Mouse (Mus musculus) cerebellum, postnatal 4 days (tissue): Measurements from ENCODE around the gene Gm49394.
A peak's percentile ranks its signal among the peaks of the same experiment; 100 is the strongest.

Source experiments
- DNase-seq, 2 experiments: peaks; one replicate each; pipeline ENCODE4 v3.0.0; 2022; ENCODE audit warnings: low spot score in 2 of 2, mixed read lengths in 1 of 2

Gene Gm49394

GRCm38 (mm10) chr7:142659181-142659681 lies 10.5 kb downstream of the Gm49394 start:
- no peak for DNase-seq

- no peak for DNase-seq
These were observed 11.0 kb downstream of the Gm49394 start for GRCm38 (mm10) chr7:142658681-142659180.

GRCm38 (mm10) chr7:142657821-142658614 lies 11.7 kb downstream of the Gm49394 start:
- DNase-seq: no peak

- no peak for DNase-seq
These were observed 12.4 kb downstream of the Gm49394 start for GRCm38 (mm10) chr7:142657341-142657791.

GRCm38 (mm10) chr7:142656055-142656454 lies 13.7 kb downstream of the Gm49394 start:
- DNase-seq: peak in 1 of 2 experiments; percentile 14

GRCm38 (mm10) chr7:142655633-142656032 lies 14.1 kb downstream of the Gm49394 start:
- DNase-seq: peak in 1 of 2 experiments; percentile 7

- no peak for DNase-seq
These were observed 16.0 kb downstream of the Gm49394 start for GRCm38 (mm10) chr7:142653726-142654125.

GRCm38 (mm10) chr7:142646676-142647075 lies 23.1 kb downstream of the Gm49394 start:
- peak in 1 of 2 experiments; percentile 14 for DNase-seq

- no peak for DNase-seq
These were observed 24.7 kb downstream of the Gm49394 start for GRCm38 (mm10) chr7:142645045-142645444.

- DNase-seq: peak in 1 of 2 experiments; percentile 7
These were observed 33.6 kb downstream of the Gm49394 start for GRCm38 (mm10) chr7:142636178-142636577.

GRCm38 (mm10) chr7:142630691-142631090 lies 39.1 kb downstream of the Gm49394 start:
- DNase-seq: peak; percentile 17 to 22

- peak in 1 of 2 experiments; percentile 11 for DNase-seq
These were observed 39.9 kb downstream of the Gm49394 start for GRCm38 (mm10) chr7:142629806-142630205.

GRCm38 (mm10) chr7:142622180-142622579 lies 47.6 kb downstream of the Gm49394 start:
- peak in 1 of 2 experiments; percentile 8 for DNase-seq

GRCm38 (mm10) chr7:142613077-142613476 lies 56.7 kb downstream of the Gm49394 start:
- no peak for DNase-seq

- DNase-seq: peak; percentile 37 to 67
These were observed 58.9 kb downstream of the Gm49394 start for GRCm38 (mm10) chr7:142610627-142611406.

- DNase-seq: no peak
These were observed 68.8 kb downstream of the Gm49394 start for GRCm38 (mm10) chr7:142600921-142601320.
